Mouse (Mus musculus): ENCODE data around the gene Car9.

The Car9 gene

GRCm38 (mm10) chr4:43493846-43494240 is 12.9 kb upstream of the Car9 start:
- DNase-seq (ENCODE audit: low spot score), result no peak

- DNase-seq (ENCODE audit: low spot score), result no peak
Observed at GRCm38 (mm10) chr4:43496587-43496986, 10.2 kb upstream of the Car9 start.

GRCm38 (mm10) chr4:43497405-43497804 is 9.4 kb upstream of the Car9 start:
- DNase-seq (ENCODE audit: low spot score), result no peak

GRCm38 (mm10) chr4:43497946-43498345 is 8.8 kb upstream of the Car9 start:
- DNase-seq (ENCODE audit: low spot score), result no peak

GRCm38 (mm10) chr4:43498983-43499382 is 7.8 kb upstream of the Car9 start:
- no peak for DNase-seq (ENCODE audit: low spot score)

GRCm38 (mm10) chr4:43499407-43500333 is 7.1 kb upstream of the Car9 start, which contains the start of gene Arhgef39:
Arhgef39 (minus strand) TSS chr4:43499695.
- peak; percentile 55 for DNase-seq (ENCODE audit: low spot score)

- no peak for DNase-seq (ENCODE audit: low spot score)
Observed at GRCm38 (mm10) chr4:43503041-43503440, 3.7 kb upstream of the Car9 start.

- DNase-seq (ENCODE audit: low spot score), result no peak
Observed at GRCm38 (mm10) chr4:43503506-43503905, 3.3 kb upstream of the Car9 start.

- DNase-seq (ENCODE audit: low spot score), result no peak
Observed at GRCm38 (mm10) chr4:43504269-43504668, 2.5 kb upstream of the Car9 start.

- DNase-seq (ENCODE audit: low spot score), result no peak
Observed at GRCm38 (mm10) chr4:43506074-43506473, 692 bp upstream of the Car9 start.

- no peak for DNase-seq (ENCODE audit: low spot score)
Observed at GRCm38 (mm10) chr4:43507938-43508665, 1.3 kb downstream of the Car9 start.

GRCm38 (mm10) chr4:43508666-43508997 is 1.9 kb downstream of the Car9 start:
- peak; percentile 84 for DNase-seq (ENCODE audit: low spot score)

GRCm38 (mm10) chr4:43509109-43509508 is 2.3 kb downstream of the Car9 start:
- no peak for DNase-seq (ENCODE audit: low spot score)

- no peak for DNase-seq (ENCODE audit: low spot score)
Observed at GRCm38 (mm10) chr4:43511675-43512454, 5.1 kb downstream of the Car9 start.

GRCm38 (mm10) chr4:43512653-43513052 is 5.9 kb downstream of the Car9 start:
- DNase-seq (ENCODE audit: low spot score), result no peak

GRCm38 (mm10) chr4:43513300-43513699 is 6.5 kb downstream of the Car9 start:
- DNase-seq (ENCODE audit: low spot score), result no peak

GRCm38 (mm10) chr4:43513791-43514190 is 7.0 kb downstream of the Car9 start:
- DNase-seq (ENCODE audit: low spot score), result no peak

- no peak for DNase-seq (ENCODE audit: low spot score)
Observed at GRCm38 (mm10) chr4:43515764-43516708, 9.3 kb downstream of the Car9 start.

GRCm38 (mm10) chr4:43519551-43519950 is 12.8 kb downstream of the Car9 start:
- no peak for DNase-seq (ENCODE audit: low spot score)

GRCm38 (mm10) chr4:43519956-43520355 is 13.2 kb downstream of the Car9 start:
- peak; percentile 80 for DNase-seq (ENCODE audit: low spot score)

- DNase-seq (ENCODE audit: low spot score), result peak; percentile 26
Observed at GRCm38 (mm10) chr4:43527880-43528279, 21.1 kb downstream of the Car9 start.
